Mouse (Mus musculus): Measurements from ENCODE around the gene 1190002N15Rik. TPM values are rescaled to one million over a fixed set of nuclear protein-coding genes. Genes with fewer than 3 reads are reported as not detected.

The 1190002N15Rik gene
- polyA plus RNA-seq (2017; shearing (Covaris generic)): 16.2 TPM

DNA sequence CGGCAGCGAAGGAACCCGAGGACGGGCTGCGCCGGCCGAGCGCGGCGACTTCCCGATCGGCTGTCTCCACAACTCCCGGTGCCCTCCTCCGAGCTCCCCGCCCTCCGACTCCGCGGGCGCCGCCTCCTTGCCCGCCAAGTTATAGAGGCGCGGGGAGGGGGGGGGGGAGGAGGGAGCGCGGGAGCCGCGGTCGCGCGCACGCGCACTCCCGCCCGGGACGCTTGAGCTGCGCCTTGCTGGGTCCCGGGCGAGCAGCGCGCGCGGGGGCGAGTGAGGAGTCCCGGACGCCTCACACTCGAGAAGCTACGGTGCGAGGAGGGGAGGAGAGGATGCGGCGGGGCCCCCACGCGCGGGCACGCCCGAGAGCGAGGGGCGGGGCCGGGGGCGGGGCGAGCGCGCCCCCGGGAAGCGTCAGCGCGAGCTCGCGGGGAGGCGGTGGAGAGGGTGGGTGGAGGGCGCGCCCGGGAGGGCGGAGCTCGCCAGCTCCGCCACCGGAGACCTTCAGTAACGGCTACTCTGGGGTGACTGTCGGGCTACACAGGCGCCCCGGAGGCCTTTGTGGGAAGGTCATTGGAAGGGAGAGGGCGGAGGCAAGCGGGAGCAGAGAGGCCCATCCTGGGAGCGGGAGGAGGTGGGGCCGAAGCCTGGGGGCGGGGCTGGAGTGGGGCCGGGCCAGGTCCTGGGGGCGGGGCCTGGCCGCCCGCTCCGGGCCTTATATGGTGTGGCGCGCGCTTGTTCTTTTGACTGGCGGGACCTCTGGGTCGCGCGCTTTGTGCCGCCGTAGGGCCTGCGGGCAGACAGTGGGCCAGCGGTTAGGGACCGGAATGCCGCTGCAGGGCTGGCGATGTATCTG lies at the start of gene 1190002N15Rik:
Gene 1190002N15Rik, minus strand, starts transcription at position 112 of the 853 bp plus-strand sequence.

Other genes with a start within 250 kb of the 1190002N15Rik start
- gene Slc9a9, start 131.8 kb upstream of the 1190002N15Rik start, polyA plus RNA-seq (2017; shearing (Covaris generic)): 40.2 TPM